Mouse (Mus musculus) urinary bladder, postnatal 14 days (tissue): Measurements from ENCODE around the gene Retreg1.

Experiments used
- DNase-seq: peaks from one replicate; pipeline ENCODE4 v3.0.0; 2021; ENCODE audit warnings: low spot score

The Retreg1 gene

DNA sequence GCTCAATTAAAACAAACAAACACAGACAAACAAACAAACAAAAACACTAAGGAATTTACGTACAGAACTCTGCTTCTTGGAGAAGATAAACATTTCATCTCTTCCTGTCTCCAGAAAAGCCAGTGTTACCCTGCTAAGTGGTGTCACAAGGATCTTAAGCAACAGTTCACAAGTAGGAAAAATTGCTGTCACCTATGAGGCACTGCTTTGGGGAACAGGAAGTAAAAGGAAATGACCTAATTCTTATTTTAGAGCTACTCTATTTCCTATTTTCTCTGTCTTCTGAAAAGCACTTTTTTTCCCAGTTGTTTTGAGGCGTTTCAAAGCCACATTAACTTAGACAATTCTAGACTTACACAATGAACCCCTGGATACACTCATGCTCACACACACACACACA, 12.6 kb upstream of the Retreg1 start:
- DNase-seq, result no peak

GRCm38 (mm10) chr15:25834282-25834681, 8.7 kb upstream of the Retreg1 start:
- no peak for DNase-seq

DNA sequence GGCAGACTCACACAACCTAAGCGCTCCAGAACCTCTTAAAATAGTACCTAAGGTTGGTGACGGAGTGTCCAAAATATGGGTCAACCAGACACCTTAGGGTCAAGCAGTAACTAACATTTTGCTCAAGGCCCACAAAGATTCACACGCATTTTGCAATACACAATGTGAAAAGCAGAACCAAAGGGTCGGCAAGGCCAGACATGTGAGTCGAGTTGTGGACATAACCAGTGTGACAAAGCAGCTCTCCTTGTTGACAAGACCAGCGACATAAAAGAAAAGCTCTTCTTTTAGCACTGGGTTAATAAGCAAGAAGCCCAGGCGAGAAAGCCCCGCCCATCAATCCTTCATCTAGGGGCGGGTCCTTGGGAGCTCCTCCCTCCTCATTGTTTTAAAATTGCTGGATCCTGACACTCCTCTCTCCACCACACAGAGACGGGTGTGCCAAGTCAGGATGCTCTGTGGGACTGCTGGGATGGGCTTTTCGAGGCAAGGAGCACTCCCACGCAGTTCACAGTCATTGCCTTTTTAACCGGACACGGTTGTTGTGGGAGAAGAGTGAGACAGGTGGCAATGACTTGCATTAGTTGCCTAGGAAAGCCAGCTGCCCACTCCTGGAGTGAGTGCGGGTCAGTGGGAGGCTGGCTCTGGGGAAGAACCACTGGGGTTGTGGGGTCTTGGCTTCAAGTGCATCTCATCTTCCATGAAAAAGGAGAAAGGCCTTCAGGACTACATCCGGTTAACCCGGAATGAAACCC, 7.9 kb upstream of the Retreg1 start:
- no peak for DNase-seq

DNA sequence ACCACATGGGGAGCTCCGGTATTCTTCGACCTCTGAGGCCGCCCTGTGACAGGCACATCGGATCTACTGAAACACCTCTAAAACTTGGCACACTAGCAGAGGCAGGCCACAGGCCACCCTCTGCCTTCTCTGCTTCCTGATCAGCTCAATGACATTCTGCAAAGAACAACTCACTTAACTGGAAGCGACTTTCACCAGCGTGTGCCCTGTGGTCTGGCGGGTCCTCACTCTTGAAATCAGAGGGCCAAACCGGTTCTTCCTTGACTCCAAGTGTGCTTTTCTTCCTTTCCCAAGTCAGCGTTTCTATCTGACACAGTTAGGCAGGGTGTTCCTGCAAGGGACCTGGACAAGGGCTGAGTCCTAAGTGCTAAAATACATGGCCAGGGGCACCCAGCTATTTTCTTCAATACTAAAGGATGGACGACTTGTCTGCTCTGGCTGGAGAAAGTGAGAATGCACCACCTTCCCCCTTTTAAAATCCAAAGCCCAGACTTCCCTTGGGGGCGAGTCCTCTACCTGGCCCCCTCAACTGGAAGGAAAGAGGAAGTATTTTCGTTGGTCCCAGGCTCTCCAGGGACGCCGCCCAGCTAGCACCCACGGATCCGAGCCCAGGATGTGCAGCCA, 406 bp upstream of the Retreg1 start:
- peak; percentile 10 for DNase-seq

GRCm38 (mm10) chr15:25844013-25844570, 1.1 kb downstream of the Retreg1 start:
- DNase-seq, result no peak

DNA sequence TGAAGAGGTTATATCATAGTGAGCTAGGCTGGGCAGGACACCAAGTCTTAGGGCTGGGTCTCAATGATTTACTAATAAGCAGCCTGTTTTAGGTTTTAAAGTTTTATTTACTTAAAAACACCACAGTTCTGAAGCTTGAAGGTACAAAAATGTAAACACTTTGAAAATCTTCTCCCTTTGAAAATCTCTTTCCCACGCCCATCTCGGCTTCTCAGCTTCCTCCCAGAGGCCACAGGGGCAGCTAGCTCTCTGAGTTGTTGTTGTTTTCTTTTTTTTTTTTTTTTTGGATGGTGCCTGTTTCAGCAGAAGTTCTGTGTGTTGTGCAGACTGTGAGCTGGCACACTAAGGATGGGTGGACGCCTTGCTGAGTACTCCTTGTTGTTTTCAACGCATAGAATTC, 1.8 kb downstream of the Retreg1 start:
- DNase-seq, result no peak

GRCm38 (mm10) chr15:25847576-25848168, 4.7 kb downstream of the Retreg1 start:
- no peak for DNase-seq

DNA sequence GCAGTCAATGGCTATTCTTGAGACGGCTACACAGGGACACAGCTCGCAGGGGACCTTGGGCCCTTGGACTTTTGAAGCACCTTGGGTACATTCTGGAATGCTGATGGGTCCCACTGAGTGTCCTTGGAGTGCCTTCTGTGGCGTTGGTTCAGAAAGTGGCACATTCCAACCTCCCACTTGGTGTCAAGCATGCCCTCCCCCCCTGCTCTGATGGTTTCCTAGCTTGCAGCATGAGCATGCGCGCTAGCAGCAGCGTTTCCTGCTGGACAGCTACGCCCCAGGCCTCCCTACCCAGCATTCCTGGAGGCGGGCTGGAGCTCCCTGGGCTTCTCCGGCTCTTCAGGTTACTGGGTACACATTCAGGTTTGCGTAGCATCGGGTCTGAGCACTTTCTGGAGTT, 7.6 kb downstream of the Retreg1 start:
- no peak for DNase-seq

GRCm38 (mm10) chr15:25854270-25854904, 11.4 kb downstream of the Retreg1 start:
- no peak for DNase-seq

- no peak for DNase-seq
Observed at GRCm38 (mm10) chr15:25858611-25859058, 15.7 kb downstream of the Retreg1 start.

DNA sequence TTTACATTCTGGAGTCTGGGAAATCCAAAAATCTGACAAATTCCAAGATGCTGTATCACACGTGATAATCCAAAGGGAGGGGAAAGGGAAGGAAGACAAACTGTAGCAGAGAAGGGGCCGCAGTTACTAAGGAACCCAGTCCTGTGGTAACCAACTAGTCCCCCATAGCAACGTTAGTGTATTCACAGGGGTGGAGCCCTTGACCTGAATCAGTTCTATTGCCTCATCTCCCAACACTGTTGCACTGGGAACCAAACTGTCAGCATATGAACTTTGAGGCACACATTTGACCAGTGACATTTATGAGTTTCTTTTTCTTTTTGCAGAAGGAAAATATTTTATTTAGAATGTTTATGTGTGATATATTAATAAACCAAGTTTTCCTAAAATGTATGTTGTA, 16.5 kb downstream of the Retreg1 start:
- no peak for DNase-seq

GRCm38 (mm10) chr15:25861900-25862299, 18.9 kb downstream of the Retreg1 start:
- no peak for DNase-seq

GRCm38 (mm10) chr15:25865605-25866004, 22.6 kb downstream of the Retreg1 start:
- DNase-seq, result no peak

DNA sequence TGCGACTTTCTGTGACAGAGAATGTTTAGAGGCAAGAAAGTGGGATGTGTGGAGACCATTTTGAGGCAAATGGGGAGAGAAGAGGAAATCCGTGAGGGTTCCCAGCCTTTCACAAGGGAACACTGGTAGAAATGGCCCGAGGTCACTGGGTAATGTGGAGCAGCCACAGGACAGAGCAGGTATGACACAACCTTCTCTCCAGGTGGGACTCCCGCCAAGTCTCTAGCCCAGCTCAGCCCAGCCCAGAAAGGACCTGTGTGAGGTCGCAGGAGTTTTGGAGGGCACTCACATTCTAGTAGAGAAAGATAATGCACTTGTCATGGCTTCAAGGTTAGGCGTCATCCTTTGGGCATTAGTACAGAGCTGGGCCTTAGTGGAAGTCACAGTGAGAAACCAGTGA, 23.1 kb downstream of the Retreg1 start:
- no peak for DNase-seq

GRCm38 (mm10) chr15:25869129-25869528, 26.1 kb downstream of the Retreg1 start:
- no peak for DNase-seq

- no peak for DNase-seq
Observed at GRCm38 (mm10) chr15:25871470-25871869, 28.5 kb downstream of the Retreg1 start.

GRCm38 (mm10) chr15:25872118-25872517, 29.1 kb downstream of the Retreg1 start:
- no peak for DNase-seq

GRCm38 (mm10) chr15:25872657-25873056, 29.7 kb downstream of the Retreg1 start:
- DNase-seq, result no peak

DNA sequence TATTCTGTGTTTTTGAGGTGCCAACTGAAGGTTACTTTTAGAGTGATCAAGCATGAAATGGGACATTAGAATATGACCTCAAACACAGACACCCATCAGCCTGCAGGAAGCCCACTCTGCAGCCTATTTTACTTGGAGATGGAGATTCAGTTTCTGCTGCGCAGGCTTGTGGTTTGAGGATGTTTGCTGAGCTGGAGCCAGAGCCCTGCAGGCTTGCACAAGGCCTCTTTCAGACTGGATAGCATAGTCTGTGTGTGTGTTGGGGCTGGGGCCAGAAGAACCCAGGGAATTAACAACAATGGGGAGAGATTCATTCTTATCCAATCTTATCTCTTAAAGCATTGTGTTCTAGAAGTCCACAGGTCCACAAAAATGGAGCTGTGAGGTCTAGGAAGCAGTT, 30.6 kb downstream of the Retreg1 start:
- DNase-seq, result no peak

GRCm38 (mm10) chr15:25876601-25877161, 33.7 kb downstream of the Retreg1 start:
- DNase-seq, result no peak

- no peak for DNase-seq
Observed at GRCm38 (mm10) chr15:25877798-25878197, 34.8 kb downstream of the Retreg1 start.

DNA sequence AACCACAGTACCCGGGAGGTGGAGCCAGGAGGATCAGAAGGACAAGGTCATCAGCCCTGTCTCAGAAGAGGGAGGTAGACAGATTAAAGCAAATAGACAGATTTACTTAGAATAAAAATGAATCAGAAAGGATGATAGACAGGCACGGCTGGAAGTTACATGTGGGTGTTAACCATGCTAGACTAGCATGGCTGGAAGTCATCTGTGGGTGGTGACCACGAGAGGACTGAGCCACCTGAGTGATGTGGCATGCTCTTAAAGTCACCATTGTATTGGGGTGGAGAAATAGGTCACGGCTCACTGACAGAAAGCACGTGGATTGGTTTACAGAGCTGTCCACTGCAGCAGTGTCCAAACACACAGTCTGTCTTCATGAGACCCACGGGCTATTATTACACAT, 36.2 kb downstream of the Retreg1 start:
- DNase-seq, result no peak
